Mouse (Mus musculus) hindbrain, embryonic 15.5 days (tissue): ENCODE data around the gene Syne4. TPM values are rescaled to one million over a fixed set of nuclear protein-coding genes. Genes with fewer than 3 reads are reported as not detected.

Experiments
- ATAC-seq: fragments of 200-750 bp; cut with Nextera tagmentation; 2 replicates; pipeline ENCODE4 v1.8.0; 2017; ENCODE audit warnings: low read depth, moderate number of reproducible peaks, moderate TSS enrichment; ENCODE audit not compliant: low FRiP score
- H3K27ac ChIP-seq: fragments of 300-500 bp; sonication (generic); replicated peaks from 2 replicates; pipeline ENCODE4 v1.5.1; 2015; ENCODE audit warnings: mild to moderate bottlenecking, inconsistent platforms
- H3K27me3 ChIP-seq: fragments of 300-500 bp; sonication (generic); 2 replicates; pipeline ENCODE4 v1.6.1; 2015; ENCODE audit warnings: control low read depth, inconsistent platforms
- H3K36me3 ChIP-seq: fragments of 300-500 bp; sonication (generic); 2 replicates; pipeline ENCODE4 v1.6.1; 2015; ENCODE audit warnings: control low read depth, inconsistent platforms
- H3K4me1 ChIP-seq: fragments of 300-500 bp; sonication (generic); replicated peaks from 2 replicates; pipeline ENCODE4 v1.6.1; 2015; ENCODE audit warnings: control low read depth, inconsistent platforms
- H3K4me2 ChIP-seq: fragments of 300-500 bp; sonication (generic); 2 replicates; pipeline ENCODE4 v1.6.1; 2015; ENCODE audit warnings: moderate library complexity, mild to moderate bottlenecking, inconsistent platforms
- H3K4me3 ChIP-seq: fragments of 300-500 bp; sonication (generic); 2 replicates; pipeline ENCODE4 v1.5.1; 2015; ENCODE audit warnings: mild to moderate bottlenecking, inconsistent platforms
- H3K9ac ChIP-seq: fragments of 300-500 bp; sonication (generic); 2 replicates; pipeline ENCODE4 v1.6.1; 2015; ENCODE audit warnings: inconsistent platforms
- H3K9me3 ChIP-seq: fragments of 300-500 bp; sonication (generic); 2 replicates; pipeline ENCODE4 v1.6.1; 2016; ENCODE audit warnings: control low read depth, inconsistent platforms
- WGBS: fragments of 180-500 bp; shearing (Covaris S2); methylation state at CpG from one replicate; pipeline ENCODE4 v1.1.7; 2015; 5-methylcytosine and 5-hydroxymethylcytosine counted together
- polyA plus RNA-seq: library from polyadenylated mRNA; unstranded; fragments of >200 nt; fragmentation: Nextera tagmentation; extraction: Ambion mirVana; gene quantifications from 2 replicates; pipeline ENCODE4 v1.2.1, GENCODE M21; 2015

The Syne4 gene
- polyA plus RNA-seq, 1 experiment from 2014 or later, result 19.1 TPM

DNA sequence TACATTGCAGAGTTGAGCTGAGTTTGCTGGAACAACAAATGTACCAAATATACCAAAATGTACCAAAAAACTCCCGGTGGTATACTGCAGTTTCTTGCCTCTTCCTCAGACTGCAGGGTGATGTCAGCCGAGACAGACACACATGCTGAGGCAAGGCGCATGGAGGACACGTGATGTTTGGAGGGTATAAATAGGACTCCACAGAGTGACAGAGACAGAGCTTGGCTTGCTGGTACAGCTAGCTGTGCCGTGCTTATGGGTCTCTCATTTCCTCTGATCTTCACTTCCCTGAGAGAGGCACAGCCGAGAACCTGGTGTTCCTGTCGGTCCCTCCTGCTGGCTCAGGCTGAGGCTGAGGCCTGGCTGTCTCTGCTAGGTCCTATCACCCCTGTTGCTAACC is 31.9 kb upstream of the Syne4 start:
- WGBS, result 83% methylated on average over 7 of the region's 7 CpGs
- no peak overlapping the region for H3K4me2 ChIP-seq
- no peaks in the 10 kb centered on the region for H3K36me3 ChIP-seq
- H3K4me3 ChIP-seq, result no peak overlapping the region
- peaks cover 14% of the 10 kb centered on the region for H3K4me1 ChIP-seq
- no peak overlapping the region for H3K27ac ChIP-seq
- ATAC-seq, result no peak
- no peaks in the 10 kb centered on the region for H3K27me3 ChIP-seq
- H3K9me3 ChIP-seq, result no peaks in the 10 kb centered on the region
- no peak overlapping the region for H3K9ac ChIP-seq

DNA sequence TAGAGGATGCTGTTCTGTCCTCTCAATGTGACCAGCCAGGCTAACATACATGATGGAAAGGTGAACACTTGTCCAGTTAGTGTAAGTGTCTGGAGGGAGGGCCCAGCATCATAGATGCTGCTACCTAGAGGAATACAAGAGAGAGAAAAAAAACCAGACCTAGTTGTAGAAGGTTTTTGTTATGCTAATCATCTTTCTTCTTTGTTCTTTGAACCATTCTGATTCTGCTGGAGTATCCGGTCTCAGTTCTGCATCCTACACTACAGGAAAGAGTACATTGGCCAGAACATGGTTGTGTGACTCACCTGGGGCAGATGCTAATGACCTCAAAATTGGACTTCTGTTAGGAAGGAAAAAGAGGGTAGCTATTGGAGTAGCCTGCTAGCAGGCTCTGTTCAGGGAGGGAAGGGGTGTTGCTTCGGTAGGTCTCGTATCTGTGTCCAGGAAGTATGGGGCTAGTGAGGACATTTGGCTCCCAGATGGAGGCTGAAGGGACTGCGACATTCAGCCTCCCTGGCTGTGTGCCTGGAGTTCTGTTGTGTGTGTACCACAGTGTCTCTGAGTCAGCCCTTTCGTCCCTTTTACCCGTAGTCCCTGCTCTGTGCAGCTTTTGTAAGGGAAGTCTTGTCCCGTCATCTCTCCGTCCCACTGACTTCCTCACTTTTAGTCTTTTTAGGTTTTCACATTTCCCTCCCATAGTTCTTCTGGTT is 27.8 kb upstream of the Syne4 start:
- no peak overlapping the region for H3K27ac ChIP-seq
- no peak overlapping the region for H3K9ac ChIP-seq
- no peak for ATAC-seq
- no peak overlapping the region for H3K4me2 ChIP-seq
- no peaks in the 10 kb centered on the region for H3K9me3 ChIP-seq
- WGBS, result 63% methylated on average over 8 of the region's 8 CpGs
- H3K4me3 ChIP-seq, result no peak overlapping the region
- H3K4me1 ChIP-seq, result peaks cover 6% of the 10 kb centered on the region; the same call in 1 of the 2 replicates
- no peaks in the 10 kb centered on the region for H3K36me3 ChIP-seq
- H3K27me3 ChIP-seq, result no peaks in the 10 kb centered on the region

DNA sequence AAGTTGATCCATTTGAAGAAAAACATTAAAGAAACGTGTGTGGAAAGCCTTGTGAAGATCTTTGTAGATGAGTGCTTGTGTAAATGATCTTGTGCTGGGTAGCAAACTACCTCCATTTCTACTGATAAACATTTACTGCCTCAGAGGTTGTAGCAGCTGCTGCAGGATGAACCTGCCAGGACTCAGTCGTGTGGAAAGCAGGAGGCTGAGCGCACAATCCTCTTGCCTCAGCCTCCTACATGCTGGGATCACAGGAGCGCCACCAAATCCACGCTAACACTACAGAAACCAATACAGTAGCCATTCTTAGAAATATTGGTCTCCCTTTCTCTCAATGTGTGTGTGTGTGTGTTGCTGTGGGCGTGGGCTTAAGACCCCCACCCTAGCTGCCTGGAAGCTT is 26.6 kb upstream of the Syne4 start:
- Histone ChIP-seq H3K27ac (no peak overlapping the region), H3K36me3 (no peaks in the 10 kb centered on the region), H3K4me1 (peaks cover 16% of the 10 kb centered on the region), H3K9me3 (no peaks in the 10 kb centered on the region), H3K4me3 (no peak overlapping the region), H3K27me3 (no peaks in the 10 kb centered on the region), H3K4me2 (no peak overlapping the region), H3K9ac (no peak overlapping the region)
- WGBS, result 71% methylated on average over 6 of the region's 6 CpGs
- no peak for ATAC-seq

DNA sequence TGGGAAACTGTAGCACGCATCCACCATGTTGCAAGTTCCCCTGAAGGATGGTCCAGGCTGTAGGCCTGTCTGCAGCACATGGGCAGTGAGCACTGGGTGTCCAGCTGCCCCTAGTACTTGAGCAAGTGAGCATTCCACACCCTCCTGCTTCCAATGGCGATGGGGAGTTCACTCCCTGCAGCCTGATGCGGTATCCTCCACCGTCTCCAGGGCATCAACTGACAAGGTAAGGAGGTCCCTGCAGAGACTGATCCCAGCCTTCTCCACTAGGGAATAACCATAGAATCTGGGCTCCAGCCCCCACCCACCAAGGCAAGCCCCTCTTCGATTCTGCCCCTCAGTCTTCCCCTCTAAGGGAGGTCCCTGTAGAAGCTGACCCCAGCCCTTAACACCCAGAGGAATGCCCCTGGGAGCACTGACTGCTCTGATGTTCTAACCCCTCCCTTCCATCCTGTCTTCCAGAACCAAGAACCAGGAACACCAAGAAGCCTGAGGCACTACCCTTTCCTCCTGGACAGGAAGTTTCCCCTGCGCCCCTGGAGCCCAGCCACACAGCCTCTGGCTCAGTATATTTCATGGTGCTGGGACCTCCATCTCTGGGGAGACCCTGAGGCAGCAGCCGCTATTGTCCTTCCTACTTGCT is 25.4 kb upstream of the Syne4 start:
- no peaks in the 10 kb centered on the region for H3K9me3 ChIP-seq
- H3K4me3 ChIP-seq, result no peak overlapping the region
- no peaks in the 10 kb centered on the region for H3K27me3 ChIP-seq
- no peak overlapping the region for H3K9ac ChIP-seq
- WGBS, result 70% methylated on average over 7 of the region's 7 CpGs
- no peak overlapping the region for H3K27ac ChIP-seq
- H3K36me3 ChIP-seq, result peaks cover 4% of the 10 kb centered on the region; the same call in 1 of the 2 replicates
- H3K4me1 ChIP-seq, result peaks cover 26% of the 10 kb centered on the region
- ATAC-seq, result no peak
- no peak overlapping the region for H3K4me2 ChIP-seq

DNA sequence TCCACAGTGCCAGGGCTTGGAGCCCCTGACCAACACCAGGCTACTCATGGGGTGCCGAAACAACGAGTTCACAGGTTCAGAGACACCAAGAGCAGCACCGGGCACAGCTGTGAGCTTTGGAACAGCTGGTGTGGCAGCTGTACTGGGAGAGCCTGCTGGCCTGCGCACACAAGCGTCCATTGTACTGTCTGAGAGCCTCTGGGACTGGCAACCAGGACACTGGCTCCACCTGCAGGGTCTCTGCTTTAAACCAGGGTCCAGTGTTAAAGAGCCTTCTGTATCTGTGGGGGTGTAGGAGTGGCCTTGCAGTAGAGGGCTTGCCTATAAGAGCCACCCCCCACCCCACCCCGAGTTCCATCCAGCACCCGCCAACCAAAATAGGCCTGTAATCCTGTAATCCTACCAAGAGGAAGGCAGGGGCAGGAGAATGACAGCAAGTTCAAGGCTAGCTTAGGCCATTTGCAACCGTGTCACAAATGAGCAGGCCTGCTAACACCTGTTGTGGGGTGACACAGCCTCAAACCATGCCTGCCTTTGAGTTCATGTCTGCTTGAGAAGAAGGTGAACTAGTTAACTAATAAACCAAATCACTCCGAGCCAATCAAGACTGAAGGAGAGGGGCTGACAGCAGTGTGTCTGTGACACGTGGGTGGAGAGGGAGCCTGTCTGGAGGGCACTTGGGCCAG is 24.8 kb upstream of the Syne4 start:
- H3K27ac ChIP-seq, result no peak overlapping the region
- no peak; the same call in 1 of the 2 replicates for ATAC-seq
- WGBS, result 54% methylated on average over 10 of the region's 10 CpGs
- no peak overlapping the region for H3K9ac ChIP-seq
- no peak overlapping the region for H3K4me3 ChIP-seq
- H3K36me3 ChIP-seq, result peaks cover 11% of the 10 kb centered on the region; the same call in 1 of the 2 replicates
- H3K4me2 ChIP-seq, result no peak overlapping the region
- H3K27me3 ChIP-seq, result no peaks in the 10 kb centered on the region
- no peaks in the 10 kb centered on the region for H3K9me3 ChIP-seq
- peaks cover 33% of the 10 kb centered on the region for H3K4me1 ChIP-seq

DNA sequence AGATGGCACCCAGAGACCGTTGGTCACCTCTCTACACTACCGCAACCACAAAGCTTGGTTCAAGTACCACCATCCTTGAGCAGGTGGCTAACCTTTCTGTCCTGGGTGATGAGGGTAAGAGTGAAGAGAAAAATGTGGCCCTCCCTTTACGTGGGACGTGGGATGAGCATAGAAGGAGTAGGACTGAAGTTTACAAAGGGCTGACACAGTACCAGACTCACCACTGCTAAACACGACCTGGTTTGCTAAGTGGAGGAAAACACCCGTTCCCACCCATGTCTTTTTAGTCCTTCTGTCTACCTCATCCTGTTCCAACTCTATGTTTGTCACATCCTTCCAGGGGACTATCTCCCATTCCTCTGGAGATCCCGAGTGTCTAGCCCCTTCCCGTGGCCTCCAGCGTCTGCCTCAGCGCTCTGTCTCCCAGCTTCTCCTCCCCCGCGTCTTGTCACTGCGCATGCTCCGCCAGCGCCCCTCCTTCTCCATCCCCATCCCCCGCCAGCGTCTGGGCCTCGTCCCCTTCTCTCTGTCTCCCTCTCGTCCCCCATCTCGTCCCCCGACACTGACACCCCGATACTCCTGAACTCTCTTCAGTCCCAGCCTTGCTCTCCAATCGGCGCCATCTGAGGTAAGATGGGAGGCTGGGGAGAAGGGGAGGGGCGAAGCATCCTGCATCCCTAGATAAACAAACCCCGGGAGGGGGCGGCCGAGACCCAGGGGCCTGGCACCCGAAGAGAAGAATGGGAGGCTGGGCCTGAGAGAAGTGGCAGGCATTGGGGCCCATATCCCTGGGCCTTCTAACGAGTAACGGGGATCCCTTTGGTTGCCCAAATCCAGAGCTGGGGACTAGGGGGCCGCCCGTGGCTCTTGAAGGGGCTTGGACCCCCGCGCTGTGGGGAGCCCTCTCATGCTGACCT is 23.1 kb upstream of the Syne4 start, which contains the start of gene Clip3:
TSS of gene Clip3 (plus strand) at position 514 of the 917 bp plus-strand sequence.
- Histone ChIP-seq H3K9ac (peak within 1 kb of the TSS; percentile 97), H3K9me3 (no peaks in the 10 kb centered on the region), H3K4me1 (peaks cover 36% of the 10 kb centered on the region), H3K36me3 (peaks cover 25% of the 10 kb centered on the region; the same call in 1 of the 2 replicates), H3K27me3 (no peaks in the 10 kb centered on the region), H3K4me3 (peak within 1 kb of the TSS; percentile 80), H3K4me2 (peak within 1 kb of the TSS; percentile 85), H3K27ac (peak within 1 kb of the TSS; percentile 83)
- WGBS, result 7% methylated on average over 35 of the region's 35 CpGs
- peak; percentile 88 for ATAC-seq

DNA sequence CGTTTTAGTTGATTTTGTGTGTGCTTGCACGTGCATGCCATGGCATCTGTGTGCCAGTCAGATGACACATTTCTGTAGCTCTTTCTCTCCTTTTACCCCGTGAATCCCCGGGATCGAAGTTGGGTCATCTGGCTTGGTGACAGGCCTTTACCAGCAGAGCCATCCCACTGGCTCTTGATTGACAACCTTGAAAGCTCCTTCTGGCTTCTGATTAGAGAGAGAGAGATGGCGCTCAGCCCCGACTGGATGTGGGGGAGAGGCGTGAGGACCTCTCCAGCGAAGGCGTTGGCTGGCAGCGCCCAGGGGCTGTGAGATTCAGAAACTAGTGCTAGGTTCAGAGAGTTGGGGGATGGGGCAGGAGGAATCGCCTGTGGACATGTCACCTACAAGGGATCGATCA is 20.8 kb upstream of the Syne4 start:
- 68% methylated on average over 13 of the region's 13 CpGs for WGBS
- no peaks in the 10 kb centered on the region for H3K27me3 ChIP-seq
- H3K4me2 ChIP-seq, result peak overlapping the region; percentile 11; the same call in 1 of the 2 replicates
- H3K9ac ChIP-seq, result no peak overlapping the region
- ATAC-seq, result no peak
- H3K27ac ChIP-seq, result no peak overlapping the region
- peaks cover 48% of the 10 kb centered on the region for H3K36me3 ChIP-seq
- H3K9me3 ChIP-seq, result no peaks in the 10 kb centered on the region
- peaks cover 36% of the 10 kb centered on the region for H3K4me1 ChIP-seq
- no peak overlapping the region for H3K4me3 ChIP-seq

DNA sequence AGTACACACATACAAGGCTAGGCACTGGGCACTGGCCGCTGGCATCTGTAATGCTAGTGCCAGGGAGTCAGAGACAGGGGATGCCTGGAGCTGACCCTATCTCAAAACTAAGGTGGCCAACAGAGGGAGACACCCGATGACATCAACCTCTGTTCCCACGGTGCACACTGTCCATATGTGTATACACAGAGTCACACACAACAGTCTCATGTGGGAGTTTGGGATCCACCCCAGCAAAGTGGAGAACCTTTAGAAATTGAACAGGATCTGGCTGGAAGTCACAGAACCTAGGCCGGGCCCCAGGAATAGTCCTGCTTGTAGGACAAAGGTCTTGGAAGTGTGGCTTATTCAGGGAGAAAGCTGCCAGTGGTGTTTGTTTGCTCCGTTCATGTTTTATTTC is 20.3 kb upstream of the Syne4 start:
- Histone ChIP-seq H3K4me3 (no peak overlapping the region), H3K36me3 (peaks cover 53% of the 10 kb centered on the region), H3K9ac (no peak overlapping the region), H3K4me2 (no peak overlapping the region), H3K27me3 (no peaks in the 10 kb centered on the region), H3K9me3 (no peaks in the 10 kb centered on the region), H3K27ac (0 out of 2 replicates have a peak overlapping the region, but pooled peaks have one; percentile 14), H3K4me1 (peaks cover 36% of the 10 kb centered on the region)
- ATAC-seq, result no peak
- 91% methylated on average over 5 of the region's 5 CpGs for WGBS

DNA sequence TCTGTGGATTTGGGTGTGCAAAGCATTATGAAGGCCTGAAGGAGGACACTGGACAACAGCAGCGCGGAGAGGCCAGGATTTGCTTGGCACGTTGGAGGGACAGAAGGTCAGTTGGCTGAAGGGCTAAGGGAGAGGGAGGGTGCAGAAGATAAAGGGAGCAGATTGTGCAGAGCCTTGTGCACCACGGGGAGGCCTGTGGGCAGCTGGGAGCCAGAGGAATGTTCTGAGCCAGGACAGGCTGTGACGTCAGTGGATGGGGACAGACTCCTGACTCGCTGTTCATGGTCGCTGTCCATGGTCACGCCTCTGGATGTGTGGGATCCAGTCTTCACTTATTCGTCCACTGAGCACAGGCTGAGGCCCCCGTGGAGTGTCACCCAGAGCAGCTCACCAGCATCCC is 19.5 kb upstream of the Syne4 start:
- 74% methylated on average over 10 of the region's 10 CpGs for WGBS
- no peaks in the 10 kb centered on the region for H3K9me3 ChIP-seq
- ATAC-seq, result no peak
- H3K4me2 ChIP-seq, result no peak overlapping the region
- H3K27me3 ChIP-seq, result no peaks in the 10 kb centered on the region
- no peak overlapping the region for H3K9ac ChIP-seq
- H3K4me3 ChIP-seq, result no peak overlapping the region
- H3K36me3 ChIP-seq, result peaks cover 61% of the 10 kb centered on the region
- no peak overlapping the region for H3K27ac ChIP-seq
- peaks cover 36% of the 10 kb centered on the region for H3K4me1 ChIP-seq

DNA sequence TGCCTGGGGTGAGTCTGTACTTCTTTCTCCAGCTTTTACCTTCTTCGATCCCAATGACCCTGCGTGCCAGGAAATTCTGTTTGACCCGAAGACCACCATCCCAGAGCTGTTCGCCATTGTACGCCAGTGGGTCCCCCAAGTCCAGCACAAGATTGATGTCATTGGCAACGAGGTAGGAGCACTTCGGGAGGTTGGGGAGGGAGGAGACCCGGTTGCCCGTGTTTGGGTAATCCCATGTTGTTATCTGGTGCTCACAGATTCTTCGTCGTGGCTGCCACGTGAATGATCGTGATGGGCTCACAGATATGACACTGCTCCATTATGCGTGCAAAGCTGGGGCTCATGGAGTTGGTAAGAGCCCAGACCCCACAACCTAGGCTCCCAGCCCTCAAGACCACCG is 17.8 kb upstream of the Syne4 start:
- no peak for ATAC-seq
- Histone ChIP-seq H3K27ac (no peak overlapping the region), H3K9me3 (no peaks in the 10 kb centered on the region), H3K4me3 (no peak overlapping the region), H3K4me2 (no peak overlapping the region), H3K27me3 (no peaks in the 10 kb centered on the region), H3K9ac (no peak overlapping the region), H3K4me1 (peaks cover 30% of the 10 kb centered on the region), H3K36me3 (peaks cover 75% of the 10 kb centered on the region)
- WGBS, result 94% methylated on average over 15 of the region's 15 CpGs

DNA sequence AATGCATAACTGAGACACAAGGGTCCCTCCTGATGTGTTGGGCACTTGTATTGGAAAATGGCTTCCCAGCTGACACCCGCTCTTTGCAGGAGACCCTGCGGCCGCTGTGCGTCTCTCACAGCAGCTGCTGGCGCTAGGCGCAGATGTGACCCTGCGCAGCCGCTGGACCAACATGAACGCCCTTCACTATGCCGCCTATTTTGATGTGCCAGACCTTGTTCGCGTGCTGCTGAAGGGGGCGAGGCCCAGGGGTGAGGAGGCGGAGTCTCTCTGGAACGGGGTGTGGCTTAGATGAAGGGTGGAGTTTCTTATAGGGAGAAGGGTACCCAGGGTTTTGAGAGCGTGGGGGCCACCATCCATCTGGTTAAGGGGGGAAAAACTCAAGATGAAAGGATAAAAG is 17.3 kb upstream of the Syne4 start:
- no peak overlapping the region for H3K4me3 ChIP-seq
- no peak for ATAC-seq
- H3K9ac ChIP-seq, result no peak overlapping the region
- H3K36me3 ChIP-seq, result peaks cover 80% of the 10 kb centered on the region
- no peak overlapping the region for H3K27ac ChIP-seq
- H3K27me3 ChIP-seq, result no peaks in the 10 kb centered on the region
- 85% methylated on average over 16 of the region's 16 CpGs for WGBS
- H3K4me1 ChIP-seq, result peaks cover 27% of the 10 kb centered on the region
- no peaks in the 10 kb centered on the region for H3K9me3 ChIP-seq
- no peak overlapping the region for H3K4me2 ChIP-seq
